7 mouse cellular contexts compared by ENCODE assay signal in the genomic region with DNA sequence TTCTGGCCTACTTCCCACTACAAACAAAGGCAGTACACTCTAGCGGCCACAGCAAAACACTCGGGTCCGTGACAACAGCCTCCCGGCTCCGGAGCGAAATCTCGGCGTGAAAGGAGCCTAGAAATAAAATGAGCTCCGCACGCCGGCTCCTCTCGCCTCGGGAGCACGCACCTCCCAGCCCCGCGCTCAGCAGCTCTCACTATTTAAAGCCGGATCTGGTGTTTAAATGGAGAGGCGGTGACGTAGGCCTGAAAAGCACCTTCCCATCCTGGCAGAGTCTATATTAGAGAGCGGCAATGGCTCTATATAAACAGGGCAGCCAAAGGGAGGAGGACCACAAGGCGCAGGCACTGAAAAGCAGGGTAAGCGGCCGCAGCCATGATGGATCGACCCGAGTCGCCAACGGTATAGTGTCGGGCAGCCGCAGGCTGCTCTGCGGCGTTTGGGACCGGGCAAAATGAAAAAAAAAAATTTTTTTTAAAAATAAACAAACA. TPM values are rescaled to one million over a fixed set of nuclear protein-coding genes. Genes with fewer than 3 reads are reported as not detected.
DNase-seq lines count a peak whose midpoint lies in the region; ATAC-seq lines count a peak whose summit lies in the region.

No protein-coding gene starts in this region.

- peak; percentile 43 for ATAC-seq in granulocyte monocyte progenitor cell, adult 5-6 weeks (replicated peaks; ENCODE audit: poor library complexity, severe bottlenecking)
- ATAC-seq in midbrain, embryonic 13.5 days = peak; percentile 93

- peak overlapping the region; percentile 60 for H3K4me2 ChIP-seq in midbrain, embryonic 13.5 days (replicated peaks)

- peak overlapping the region; percentile 100 for H3K9ac ChIP-seq in midbrain, embryonic 13.5 days (replicated peaks)

- peak overlapping the region; percentile 100 for H3K27ac ChIP-seq in limb, embryonic 10.5 days
- peak overlapping the region; percentile 100 for H3K27ac ChIP-seq in midbrain, embryonic 13.5 days

- peak overlapping the region; percentile 89 for H3K4me3 ChIP-seq in limb, embryonic 10.5 days
- peak overlapping the region; percentile 91 for H3K4me3 ChIP-seq in midbrain, embryonic 13.5 days (replicated peaks)

- no peaks in the 10 kb centered on the region for H3K9me3 ChIP-seq in limb, embryonic 10.5 days (replicated peaks)
- H3K9me3 ChIP-seq in midbrain, embryonic 13.5 days = no peaks in the 10 kb centered on the region

- H3K36me3 ChIP-seq in limb, embryonic 10.5 days = peaks cover 34% of the 10 kb centered on the region
- peaks cover 14% of the 10 kb centered on the region for H3K36me3 ChIP-seq in midbrain, embryonic 13.5 days

- no peaks in the 10 kb centered on the region for H3K27me3 ChIP-seq in limb, embryonic 10.5 days (ENCODE audit: low read depth, poor library complexity, severe bottlenecking)
- H3K27me3 ChIP-seq in midbrain, embryonic 13.5 days = no peaks in the 10 kb centered on the region

- peaks cover 15% of the 10 kb centered on the region for H3K4me1 ChIP-seq in limb, embryonic 10.5 days
- peaks cover 39% of the 10 kb centered on the region for H3K4me1 ChIP-seq in midbrain, embryonic 13.5 days (replicated peaks)

- under 1% methylated on average over 32 of the region's 32 CpGs for WGBS in limb, embryonic 10.5 days
- under 1% methylated on average over 32 of the region's 32 CpGs for WGBS in midbrain, embryonic 13.5 days

- peak; percentile 92 for DNase-seq in adrenal gland, adult 8-10 months
- DNase-seq in embryo, embryonic 9.5 days (ENCODE audit: extremely low spot score) = peak; percentile 91
- DNase-seq in kidney, adult 11 months = peak; percentile 90
- DNase-seq in limb, embryonic 10.5 days (ENCODE audit: low spot score) = peak; percentile 91
- DNase-seq in spleen, adult 12 weeks (ENCODE audit: low spot score) = peak; percentile 81

RNA-seq across cellular contexts. Expression of a gene that starts 2.1 kb away (rescaled TPM):
- 10 to 100 TPM; 41.1 to 48.8 (median 46.2) TPM for total RNA-seq in adrenal gland, adult 8-10 months (2022)
- 26.0 and 36.6 TPM in 2 replicates for total RNA-seq in granulocyte monocyte progenitor cell, adult 5-6 weeks (2014; fragmentation: Nextera tagmentation)
- total RNA-seq in granulocyte monocyte progenitor cell, adult 5-6 weeks (2017) = 29.3 and 39.8 TPM in 2 replicates
- polyA plus RNA-seq in limb, embryonic 10.5 days (2016; fragmentation: Nextera tagmentation; extraction: Ambion mirVana) = 48.6 and 62.4 TPM in 2 replicates
- polyA plus RNA-seq in midbrain, embryonic 13.5 days (2015; fragmentation: Nextera tagmentation; extraction: Ambion mirVana) = 74.6 and 83.4 TPM in 2 replicates

Comparison
In these comparisons a context has a peak if more than half of its experiments do, and no peak if none do; other contexts are left out.
1. Peak in every context shown above with its lines: DNase-seq, ATAC-seq, H3K4me3 ChIP-seq and H3K27ac ChIP-seq.